Mouse (Mus musculus) limb, embryonic 12.5 days (tissue): Measurements from ENCODE around the gene Il23a. TPM values are rescaled to one million over a fixed set of nuclear protein-coding genes. Genes with fewer than 3 reads are reported as not detected.

Experiments used
- polyA plus RNA-seq: library from polyadenylated mRNA; unstranded; fragments of >200 nt; fragmentation: Nextera tagmentation; extraction: Ambion mirVana; gene quantifications from 2 replicates; pipeline ENCODE4 v1.2.1, GENCODE M21; 2016

The Il23a gene
- polyA plus RNA-seq, 1 experiment from 2014 or later, result 0.20 TPM

Other genes starting within 250 kb of the Il23a start
- gene Ptges3, start 239.8 kb downstream of the Il23a start, polyA plus RNA-seq, result 567 and 594 TPM in 2 replicates
- 2,018 and 2,026 TPM in 2 replicates for gene Atp5b, start 215.5 kb downstream of the Il23a start, polyA plus RNA-seq
- gene Baz2a, start 207.2 kb downstream of the Il23a start, polyA plus RNA-seq, result 8.6 and 9.5 TPM in 2 replicates
- 33.0 and 33.5 TPM in 2 replicates for gene Rbms2, start 118.5 kb downstream of the Il23a start, polyA plus RNA-seq
- gene Gls2, start 104.3 kb downstream of the Il23a start, polyA plus RNA-seq, result 1.5 and 2.3 TPM in 2 replicates
- 31.0 and 32.4 TPM in 2 replicates for gene Spryd4, start 86.9 kb downstream of the Il23a start, polyA plus RNA-seq
- gene Mip, start 72.9 kb downstream of the Il23a start, polyA plus RNA-seq, result 0.38 and 0.44 TPM in 2 replicates
- 103 and 108 TPM in 2 replicates for gene Timeless, start 66.7 kb downstream of the Il23a start, polyA plus RNA-seq
- 0.68 and 1.0 TPM in 2 replicates for gene Apon, start 44.7 kb downstream of the Il23a start, polyA plus RNA-seq
- gene Apof, start 30.1 kb downstream of the Il23a start, polyA plus RNA-seq, result not detected in 2 replicates
- 17.1 and 17.6 TPM in 2 replicates for gene Stat2, start 28.2 kb downstream of the Il23a start, polyA plus RNA-seq
- 42.3 and 42.5 TPM in 2 replicates for gene Pan2, start 4.6 kb upstream of the Il23a start, polyA plus RNA-seq
- gene Cnpy2, start 23.7 kb upstream of the Il23a start, polyA plus RNA-seq, result 351 and 359 TPM in 2 replicates
- gene Cs, start 39.0 kb upstream of the Il23a start, polyA plus RNA-seq, result 178 and 181 TPM in 2 replicates
- gene Coq10a, start 70.2 kb upstream of the Il23a start, polyA plus RNA-seq, result 15.5 and 15.8 TPM in 2 replicates
- gene Ankrd52, start 78.4 kb upstream of the Il23a start, polyA plus RNA-seq, result 13.5 and 14.8 TPM in 2 replicates
- gene Slc39a5, start 102.5 kb upstream of the Il23a start, polyA plus RNA-seq, result not detected in 2 replicates
- 65.1 and 65.2 TPM in 2 replicates for gene Nabp2, start 112.7 kb upstream of the Il23a start, polyA plus RNA-seq
- 42.5 TPM in 2 replicates for gene Rnf41, start 112.9 kb upstream of the Il23a start, polyA plus RNA-seq
- 105 and 120 TPM in 2 replicates for gene Smarcc2, start 160.5 kb upstream of the Il23a start, polyA plus RNA-seq
- gene Myl6, start 195.4 kb upstream of the Il23a start, polyA plus RNA-seq, result 827 and 868 TPM in 2 replicates
- 3.2 and 3.4 TPM in 2 replicates for gene Myl6b, start 199.9 kb upstream of the Il23a start, polyA plus RNA-seq
- 18.5 and 19.9 TPM in 2 replicates for gene Esyt1, start 227.1 kb upstream of the Il23a start, polyA plus RNA-seq
- gene Zc3h10, start 249.0 kb upstream of the Il23a start, polyA plus RNA-seq, result 18.1 and 21.4 TPM in 2 replicates